In genomic region chr3:28267211-28267610, GRCm38 (mm10) we compare ENCODE assay signal across 18 mouse cellular contexts. TPM values are rescaled to one million over a fixed set of nuclear protein-coding genes. Genes with fewer than 3 reads are reported as not detected.
A peak's percentile ranks its signal among the peaks of the same experiment; 100 is the strongest.
DNase-seq lines count a peak whose midpoint lies in the region; ATAC-seq lines count a peak whose summit lies in the region.
"Had no signal": no experiment of that assay in that cellular context is flagged by ENCODE, and none has a peak within 500 bp of the region (broad histone marks: within the 10 kb centered on the region; RNA-seq: fewer than 3 reads in every experiment).

No protein-coding gene starts in this region.

- H3K4me3 ChIP-seq in megakaryocyte, embryonic 14.5 days (replicated peaks) = peak overlapping the region; percentile 53
- H3K4me3 ChIP-seq in hindbrain, embryonic 16.5 days (ENCODE audit: low read length) = 0 out of 2 replicates have a peak overlapping the region, but pooled peaks have one; percentile 4
- no peak overlapping the region for H3K4me3 ChIP-seq in neural tube, embryonic 15.5 days (replicated peaks)

- WGBS in hindbrain, embryonic 16.5 days = 65% methylated on average over 7 of the region's 7 CpGs
- 82% methylated on average over 7 of the region's 7 CpGs for WGBS in neural tube, embryonic 15.5 days

- no peak for ATAC-seq in megakaryocyte, adult 5-6 weeks (ENCODE audit: poor library complexity, severe bottlenecking)
- ATAC-seq in hindbrain, embryonic 16.5 days = no peak
- ATAC-seq in neural tube, embryonic 15.5 days (ENCODE audit: low FRiP score) = no peak
- ATAC-seq: liver, postnatal 0 days had no signal

- H3K27ac ChIP-seq in hindbrain, embryonic 16.5 days (ENCODE audit: low read depth, low read length) = no peak overlapping the region
- H3K27ac ChIP-seq in neural tube, embryonic 15.5 days (replicated peaks) = no peak overlapping the region
- H3K27ac ChIP-seq: midbrain, embryonic 12.5 days had no signal

- no peaks in the 10 kb centered on the region for H3K9me3 ChIP-seq in megakaryocyte, embryonic 14.5 days
- H3K9me3 ChIP-seq in hindbrain, embryonic 16.5 days (ENCODE audit: control insufficient read depth, low read length) = no peaks in the 10 kb centered on the region
- H3K9me3 ChIP-seq in neural tube, embryonic 15.5 days (replicated peaks) = no peaks in the 10 kb centered on the region
- H3K9me3 ChIP-seq: midbrain, embryonic 12.5 days had no signal

- peak; percentile 23 for DNase-seq in embryo, embryonic 10.5 days (ENCODE audit: low spot score)
- DNase-seq in embryo, embryonic 11 days = no peak
- DNase-seq in cerebellum, adult 11-12 months = no peak
- DNase-seq in layer of hippocampus, adult 8-10 months (ENCODE audit: low spot score in 2 of 2) = no peak
- DNase-seq: cerebellum, adult 11 months; cerebellum, postnatal 36 days; kidney, adult 9 months; layer of hippocampus, postnatal 36 days; liver; liver, postnatal 0 days; lung, postnatal 14 days; right cerebral cortex, postnatal 4 days; thymus, postnatal 4 days had no signal

- H3K4me2 ChIP-seq in hindbrain, embryonic 16.5 days (ENCODE audit: low read length) = peak overlapping the region; percentile 77
- peak overlapping the region; percentile 87 for H3K4me2 ChIP-seq in neural tube, embryonic 15.5 days

- H3K9ac ChIP-seq in hindbrain, embryonic 16.5 days (ENCODE audit: low read depth, low read length) = no peak overlapping the region
- H3K9ac ChIP-seq in neural tube, embryonic 15.5 days (replicated peaks) = no peak overlapping the region
- H3K9ac ChIP-seq: liver, postnatal 0 days; midbrain, embryonic 12.5 days had no signal

- peaks cover 82% of the 10 kb centered on the region for H3K4me1 ChIP-seq in megakaryocyte, embryonic 14.5 days
- peaks cover 25% of the 10 kb centered on the region for H3K4me1 ChIP-seq in hindbrain, embryonic 16.5 days (ENCODE audit: control insufficient read depth, insufficient read depth, low read depth, low read length)
- peaks cover 55% of the 10 kb centered on the region for H3K4me1 ChIP-seq in neural tube, embryonic 15.5 days

- no peaks in the 10 kb centered on the region for H3K27me3 ChIP-seq in megakaryocyte, embryonic 14.5 days (replicated peaks)
- no peaks in the 10 kb centered on the region for H3K27me3 ChIP-seq in hindbrain, embryonic 16.5 days (replicated peaks; ENCODE audit: control insufficient read depth, insufficient read depth, low read length)
- no peaks in the 10 kb centered on the region for H3K27me3 ChIP-seq in neural tube, embryonic 15.5 days (replicated peaks)

- H3K36me3 ChIP-seq in megakaryocyte, embryonic 14.5 days (replicated peaks; ENCODE audit: low read length) = peaks cover 68% of the 10 kb centered on the region
- no peaks in the 10 kb centered on the region for H3K36me3 ChIP-seq in hindbrain, embryonic 16.5 days (ENCODE audit: control insufficient read depth, insufficient read depth, low read length)
- H3K36me3 ChIP-seq in neural tube, embryonic 15.5 days = no peaks in the 10 kb centered on the region
- H3K36me3 ChIP-seq: midbrain, embryonic 12.5 days had no signal

RNA-seq across cellular contexts. Expression of gene Tnik, which starts 4.2 kb away (rescaled TPM):
- polyA plus RNA-seq in megakaryocyte, embryonic 14.5 days (2012; ENCODE audit: insufficient read depth, low replicate concordance) = 7.6 and 13.8 TPM in 2 replicates
- 2.6 and 2.7 TPM in 2 replicates for total RNA-seq in megakaryocyte, adult 5-6 weeks (2015)
- 6.3 and 6.4 TPM in 2 replicates for total RNA-seq in megakaryocyte, adult 5-6 weeks (2017)
- 55.7 and 65.1 TPM in 2 replicates for polyA plus RNA-seq in hindbrain, embryonic 16.5 days (2015; fragmentation: Nextera tagmentation; extraction: Ambion mirVana)
- polyA plus RNA-seq in neural tube, embryonic 15.5 days (2015; fragmentation: Nextera tagmentation; extraction: Ambion mirVana) = 52.8 and 67.3 TPM in 2 replicates
- total RNA-seq in layer of hippocampus, adult 8-10 months (2022) = 100 to 1,000 TPM; 174 to 209 (median 197) TPM
